Mouse (Mus musculus) adrenal gland (tissue): ENCODE measurements at regions not wholly inside any gene's neighbourhood (a gene's known extent, or its start where the extent isn't known, plus 50 kb on each side); places are given as distances from the start of the nearest gene placed in this dataset.

Experiments
- intact Hi-C: fragments of 180-260 bp; cut with DNase I; formaldehyde crosslinking; loops from one replicate; pipeline ENCODE4 v1.15.1; 2025

- intact Hi-C loops = no loop called here
These were observed 57.1 kb downstream of the Inhbb start for GRCm38 (mm10) chr1:119364901-119365300.

- intact Hi-C loops = no loop called here
These were observed 64.0 kb downstream of the Inhbb start for GRCm38 (mm10) chr1:119358096-119358495.

- intact Hi-C loops = no loop called here
These were observed 65.1 kb downstream of the Inhbb start for GRCm38 (mm10) chr1:119356916-119357315.

GRCm38 (mm10) chr1:119355456-119355855, 66.6 kb downstream of the Inhbb start:
- intact Hi-C loops = no loop called here

GRCm38 (mm10) chr1:119351567-119351966, 70.5 kb downstream of the Inhbb start:
- intact Hi-C loops = no loop called here

GRCm38 (mm10) chr1:119350846-119351245, 71.2 kb downstream of the Inhbb start:
- intact Hi-C loops = no loop called here

GRCm38 (mm10) chr1:119350296-119350695, 71.8 kb downstream of the Inhbb start:
- intact Hi-C loops = no loop called here

- intact Hi-C loops = loop anchor here (5.0 kb wide), 1 partner anchor 39 kb away; no protein-coding TSS in a partner anchor
These were observed 73.4 kb downstream of the Inhbb start for GRCm38 (mm10) chr1:119348456-119349208.

GRCm38 (mm10) chr1:119347749-119348148, 74.3 kb downstream of the Inhbb start:
- intact Hi-C loops = loop anchor here (5.0 kb wide), 1 partner anchor 40 kb away; no protein-coding TSS in a partner anchor

- intact Hi-C loops = loop anchor here (5.0 kb wide), 1 partner anchor 41 kb away; no protein-coding TSS in a partner anchor
These were observed 75.4 kb downstream of the Inhbb start for GRCm38 (mm10) chr1:119346634-119347155.

GRCm38 (mm10) chr1:119345115-119345791, 76.8 kb downstream of the Inhbb start:
- intact Hi-C loops = loop anchor here (5.0 kb wide), 1 partner anchor 42 kb away; no protein-coding TSS in a partner anchor

- intact Hi-C loops = no loop called here
These were observed 78.0 kb downstream of the Inhbb start for GRCm38 (mm10) chr1:119344046-119344445.

- intact Hi-C loops = no loop called here
These were observed 86.9 kb downstream of the Inhbb start for GRCm38 (mm10) chr1:119335171-119335570.

- intact Hi-C loops = no loop called here
These were observed 91.2 kb downstream of the Inhbb start for GRCm38 (mm10) chr1:119330751-119331326.

- intact Hi-C loops = no loop called here
These were observed 92.2 kb downstream of the Inhbb start for GRCm38 (mm10) chr1:119329693-119330434.

GRCm38 (mm10) chr1:119328921-119329692, 92.9 kb downstream of the Inhbb start:
- intact Hi-C loops = no loop called here

- intact Hi-C loops = no loop called here
These were observed 97.5 kb downstream of the Inhbb start for GRCm38 (mm10) chr1:119324551-119324950.

- intact Hi-C loops = no loop called here
These were observed 99.6 kb downstream of the Inhbb start for GRCm38 (mm10) chr1:119322279-119322995.

- intact Hi-C loops = no loop called here
These were observed 100.2 kb downstream of the Inhbb start for GRCm38 (mm10) chr1:119321799-119322198.

- intact Hi-C loops = no loop called here
These were observed 105.0 kb downstream of the Inhbb start for GRCm38 (mm10) chr1:119317006-119317405.
